ENCODE assay signal across 22 mouse cellular contexts in genomic region chr9:22448420-22448819, GRCm38 (mm10). TPM values are rescaled to one million over a fixed set of nuclear protein-coding genes. Genes with fewer than 3 reads are reported as not detected.
DNase-seq lines count a peak whose midpoint lies in the region; ATAC-seq and TF ChIP-seq lines count a peak whose summit lies in the region.
"Had no signal": no experiment of that assay in that cellular context is flagged by ENCODE, and none has a peak within 500 bp of the region (broad histone marks: within the 10 kb centered on the region; RNA-seq: fewer than 3 reads in every experiment).

No protein-coding gene starts in this region.

- no peak overlapping the region for H3K4me2 ChIP-seq in forebrain, postnatal 0 days (ENCODE audit: low read depth)
- H3K4me2 ChIP-seq in forebrain, embryonic 15.5 days (replicated peaks) = no peak overlapping the region
- H3K4me2 ChIP-seq in liver, embryonic 12.5 days = no peak overlapping the region
- H3K4me2 ChIP-seq: hindbrain, embryonic 14.5 days; midbrain, embryonic 11.5 days; stomach, embryonic 15.5 days had no signal

- H3K27ac ChIP-seq in forebrain, postnatal 0 days (ENCODE audit: low read depth, low read length) = no peak overlapping the region
- no peak overlapping the region for H3K27ac ChIP-seq in forebrain, embryonic 15.5 days (replicated peaks)
- H3K27ac ChIP-seq in liver, adult 2 months (replicated peaks; ENCODE audit: insufficient read depth, low read depth, low read length) = no peak overlapping the region
- H3K27ac ChIP-seq in liver, embryonic 12.5 days = no peak overlapping the region
- no peak overlapping the region for H3K27ac ChIP-seq in ES-Bruce4 (ENCODE audit: insufficient read depth, low read length)
- H3K27ac ChIP-seq: embryonic facial prominence, embryonic 10.5 days; heart, embryonic 10.5 days; hindbrain, embryonic 14.5 days; stomach, embryonic 15.5 days had no signal

- no peak overlapping the region for H3K4me3 ChIP-seq in forebrain, postnatal 0 days (ENCODE audit: low read depth, low read length)
- H3K4me3 ChIP-seq in forebrain, embryonic 15.5 days = no peak overlapping the region
- no peak overlapping the region for H3K4me3 ChIP-seq in liver, adult 2 months (ENCODE audit: insufficient read depth, low read depth, low read length)
- no peak overlapping the region for H3K4me3 ChIP-seq in liver, embryonic 12.5 days
- no peak overlapping the region for H3K4me3 ChIP-seq in ES-Bruce4 (ENCODE audit: low read depth, low read length)
- H3K4me3 ChIP-seq: embryonic facial prominence, embryonic 10.5 days; erythroblast, embryonic 14.5 days; heart, embryonic 10.5 days; stomach, embryonic 15.5 days had no signal

- no peak overlapping the region for H3K9ac ChIP-seq in forebrain, postnatal 0 days
- no peak overlapping the region for H3K9ac ChIP-seq in forebrain, embryonic 15.5 days (replicated peaks)
- H3K9ac ChIP-seq in liver, adult 2 months (ENCODE audit: low read depth, low read length) = no peak overlapping the region
- no peak overlapping the region for H3K9ac ChIP-seq in liver, embryonic 12.5 days
- H3K9ac ChIP-seq in ES-Bruce4 (ENCODE audit: low read depth, poor library complexity, severe bottlenecking) = no peak overlapping the region
- H3K9ac ChIP-seq: hindbrain, embryonic 14.5 days; stomach, embryonic 15.5 days had no signal

- H3K79me2 ChIP-seq in liver, adult 2 months (ENCODE audit: control insufficient read depth, insufficient read depth, low read length) = no peaks in the 10 kb centered on the region

- no peak for ATAC-seq in forebrain, postnatal 0 days
- ATAC-seq in forebrain, embryonic 15.5 days (replicated peaks) = no peak
- no peak for ATAC-seq in liver, embryonic 12.5 days

- no peaks in the 10 kb centered on the region for H3K9me3 ChIP-seq in forebrain, postnatal 0 days (ENCODE audit: low read length)
- no peaks in the 10 kb centered on the region for H3K9me3 ChIP-seq in forebrain, embryonic 15.5 days
- no peaks in the 10 kb centered on the region for H3K9me3 ChIP-seq in liver, embryonic 12.5 days (replicated peaks)
- H3K9me3 ChIP-seq in ES-Bruce4 (replicated peaks; ENCODE audit: control insufficient read depth, insufficient read depth, low read length, poor library complexity, severe bottlenecking) = no peaks in the 10 kb centered on the region
- H3K9me3 ChIP-seq: embryonic facial prominence, embryonic 10.5 days; heart, embryonic 10.5 days; stomach, embryonic 15.5 days had no signal

- H3K27me3 ChIP-seq in forebrain, postnatal 0 days (ENCODE audit: insufficient read depth, low read length) = no peaks in the 10 kb centered on the region
- no peaks in the 10 kb centered on the region for H3K27me3 ChIP-seq in forebrain, embryonic 15.5 days
- H3K27me3 ChIP-seq in liver, adult 2 months (ENCODE audit: control insufficient read depth, insufficient read depth, low read length) = no peaks in the 10 kb centered on the region
- H3K27me3 ChIP-seq in liver, embryonic 12.5 days (replicated peaks) = no peaks in the 10 kb centered on the region
- H3K27me3 ChIP-seq in ES-Bruce4 (ENCODE audit: control insufficient read depth, insufficient read depth, low read length, poor library complexity, severe bottlenecking) = no peaks in the 10 kb centered on the region
- H3K27me3 ChIP-seq: stomach, embryonic 15.5 days had no signal

- 88% methylated on average over 13 of the region's 13 CpGs for WGBS in forebrain, postnatal 0 days
- 84% methylated on average over 13 of the region's 13 CpGs for WGBS in forebrain, embryonic 15.5 days
- WGBS in liver, adult 2 months = 87% methylated on average over 13 of the region's 13 CpGs
- WGBS in liver, embryonic 12.5 days (ENCODE audit: insufficient replicate concordance) = 87% methylated on average over 13 of the region's 13 CpGs

- peaks cover 82% of the 10 kb centered on the region for H3K36me3 ChIP-seq in forebrain, postnatal 0 days (ENCODE audit: insufficient read depth)
- peaks cover 69% of the 10 kb centered on the region for H3K36me3 ChIP-seq in forebrain, embryonic 15.5 days
- peaks cover 24% of the 10 kb centered on the region for H3K36me3 ChIP-seq in liver, adult 2 months (ENCODE audit: control insufficient read depth, insufficient read depth, low read length)
- peaks cover 77% of the 10 kb centered on the region for H3K36me3 ChIP-seq in liver, embryonic 12.5 days
- H3K36me3 ChIP-seq in ES-Bruce4 (ENCODE audit: control insufficient read depth, insufficient read depth, low read length, poor library complexity, severe bottlenecking) = peaks cover 10% of the 10 kb centered on the region; the same call in 1 of the 2 replicates

- TF ChIP-seq EP300 in ES-Bruce4 (IDR thresholded peaks at IDR 0.05; ENCODE audit: insufficient read depth, low read depth, low read length) = no peak

- peak; percentile 32 for DNase-seq in adrenal gland, postnatal 14 days
- no peak for DNase-seq in adrenal gland, adult 18-20 months (ENCODE audit: low spot score in 2 of 2)
- no peak for DNase-seq in forebrain, postnatal 0 days
- no peak for DNase-seq in liver, adult 2 months (ENCODE audit: extremely low read depth, low read depth, low spot score)
- no peak for DNase-seq in urinary bladder, postnatal 14 days (ENCODE audit: low spot score)
- DNase-seq: gastrocnemius, postnatal 10 days; heart, postnatal 14 days; kidney, adult 8-10 months; lung, postnatal 4 days; thymus, postnatal 25 days had no signal

- TF ChIP-seq CTCF in forebrain, postnatal 0 days (IDR thresholded peaks at IDR 0.05; ENCODE audit: low read depth) = peak; percentile 18; the same call in 1 of the 2 replicates
- peak; percentile 44 for TF ChIP-seq CTCF in liver, adult 2 months (IDR thresholded peaks at IDR 0.05; ENCODE audit: low read depth, low read length)
- TF ChIP-seq CTCF in ES-Bruce4 (IDR thresholded peaks at IDR 0.05; ENCODE audit: low read depth, low read length) = peak; percentile 48

- H3K4me1 ChIP-seq in forebrain, postnatal 0 days (ENCODE audit: insufficient read depth) = no peaks in the 10 kb centered on the region
- H3K4me1 ChIP-seq in forebrain, embryonic 15.5 days = no peaks in the 10 kb centered on the region
- H3K4me1 ChIP-seq in liver, adult 2 months (ENCODE audit: control insufficient read depth, insufficient read depth, low read length) = no peaks in the 10 kb centered on the region
- H3K4me1 ChIP-seq in liver, embryonic 12.5 days = peaks cover 16% of the 10 kb centered on the region
- H3K4me1 ChIP-seq in ES-Bruce4 (ENCODE audit: control insufficient read depth, insufficient read depth, low read length) = no peaks in the 10 kb centered on the region
- H3K4me1 ChIP-seq: embryonic facial prominence, embryonic 10.5 days; heart, embryonic 10.5 days; stomach, embryonic 15.5 days had no signal

- TF ChIP-seq POLR2A in liver, adult 2 months (IDR thresholded peaks at IDR 0.05; ENCODE audit: extremely low read depth, insufficient read depth, low read length) = no peak
- TF ChIP-seq POLR2A in ES-Bruce4 (IDR thresholded peaks at IDR 0.05; ENCODE audit: insufficient read depth, low read length) = no peak

RNA-seq across cellular contexts. Expression of gene Gm17545, which starts 5.7 kb away (rescaled TPM):
- total RNA-seq in adrenal gland, postnatal 14 days (2021) = not detected in 2 replicates
- total RNA-seq in adrenal gland, adult 18-20 months (2021) = not detected
- not detected in 2 replicates for total RNA-seq in forebrain, postnatal 0 days (2014; rRNA removed)
- not detected in 2 replicates for polyA plus RNA-seq in forebrain, postnatal 0 days (2015; fragmentation: Nextera tagmentation; extraction: Ambion mirVana)
- polyA plus RNA-seq in forebrain, embryonic 15.5 days (2015; fragmentation: Nextera tagmentation; extraction: Ambion mirVana) = not detected in 2 replicates
- total RNA-seq in liver, adult 2 months (2014; rRNA removed) = not detected in 2 replicates
- polyA plus RNA-seq in liver, adult 2 months (2012; rRNA removed) = not detected in 2 replicates
- polyA plus RNA-seq in liver, embryonic 12.5 days (2016; fragmentation: Nextera tagmentation; extraction: Ambion mirVana) = not detected in 2 replicates
- not detected in 2 replicates for polyA plus RNA-seq in ES-Bruce4 (2011; ENCODE audit: insufficient read depth, insufficient read length, low read depth, missing spikeins)
- total RNA-seq: gastrocnemius, postnatal 10 days; heart, postnatal 14 days; left cerebral cortex, adult 8-10 months had no signal
- polyA plus RNA-seq: embryonic facial prominence, embryonic 10.5 days; erythroblast, embryonic 14.5 days; heart, embryonic 10.5 days; hindbrain, embryonic 14.5 days; limb, embryonic 14.5 days; midbrain, embryonic 11.5 days; small intestine, adult 2 months; stomach, embryonic 15.5 days had no signal

RNA-seq across cellular contexts. Expression of gene Rp9, which starts 21.1 kb away (rescaled TPM):
- 37.6 and 46.1 TPM in 2 replicates for total RNA-seq in adrenal gland, postnatal 14 days (2021)
- 10 to 100 TPM; 31.6 to 35.5 TPM for total RNA-seq in adrenal gland, adult 18-20 months (2021)
- 80.2 and 85.6 TPM in 2 replicates for total RNA-seq in forebrain, postnatal 0 days (2014; rRNA removed)
- 80.2 and 81.2 TPM in 2 replicates for polyA plus RNA-seq in forebrain, postnatal 0 days (2015; fragmentation: Nextera tagmentation; extraction: Ambion mirVana)
- polyA plus RNA-seq in forebrain, embryonic 15.5 days (2015; fragmentation: Nextera tagmentation; extraction: Ambion mirVana) = 70.1 and 71.5 TPM in 2 replicates
- total RNA-seq in liver, adult 2 months (2014; rRNA removed) = 47.1 and 53.7 TPM in 2 replicates
- polyA plus RNA-seq in liver, adult 2 months (2012; rRNA removed) = 58.1 and 66.7 TPM in 2 replicates
- polyA plus RNA-seq in liver, embryonic 12.5 days (2016; fragmentation: Nextera tagmentation; extraction: Ambion mirVana) = 55.7 and 56.0 TPM in 2 replicates
- polyA plus RNA-seq in ES-Bruce4 (2011; ENCODE audit: insufficient read depth, insufficient read length, low read depth, missing spikeins) = 41.5 and 42.8 TPM in 2 replicates

RNA-seq across cellular contexts. Expression of gene Bbs9, which starts 27.1 kb away (rescaled TPM):
- total RNA-seq in adrenal gland, postnatal 14 days (2021) = 14.3 and 18.7 TPM in 2 replicates
- 10 to 100 TPM; 12.5 to 16.5 TPM for total RNA-seq in adrenal gland, adult 18-20 months (2021)
- total RNA-seq in forebrain, postnatal 0 days (2014; rRNA removed) = 33.8 and 35.4 TPM in 2 replicates
- 13.8 and 17.8 TPM in 2 replicates for polyA plus RNA-seq in forebrain, postnatal 0 days (2015; fragmentation: Nextera tagmentation; extraction: Ambion mirVana)
- polyA plus RNA-seq in forebrain, embryonic 15.5 days (2015; fragmentation: Nextera tagmentation; extraction: Ambion mirVana) = 17.5 and 20.8 TPM in 2 replicates
- total RNA-seq in liver, adult 2 months (2014; rRNA removed) = 7.2 and 8.0 TPM in 2 replicates
- polyA plus RNA-seq in liver, adult 2 months (2012; rRNA removed) = 2.7 and 3.3 TPM in 2 replicates
- 4.8 and 5.4 TPM in 2 replicates for polyA plus RNA-seq in liver, embryonic 12.5 days (2016; fragmentation: Nextera tagmentation; extraction: Ambion mirVana)
- 17.9 and 20.3 TPM in 2 replicates for polyA plus RNA-seq in ES-Bruce4 (2011; ENCODE audit: insufficient read depth, insufficient read length, low read depth, missing spikeins)
- polyA plus RNA-seq: erythroblast, embryonic 14.5 days had no signal

RNA-seq across cellular contexts. Expression of gene 9530077C05Rik, which starts 37.1 kb away (rescaled TPM):
- 3.6 and 4.9 TPM in 2 replicates for total RNA-seq in adrenal gland, postnatal 14 days (2021)
- 1 to 10 TPM; 3.2 to 5.0 TPM for total RNA-seq in adrenal gland, adult 18-20 months (2021)
- 13.7 and 14.1 TPM in 2 replicates for total RNA-seq in forebrain, postnatal 0 days (2014; rRNA removed)
- 16.3 and 17.5 TPM in 2 replicates for polyA plus RNA-seq in forebrain, postnatal 0 days (2015; fragmentation: Nextera tagmentation; extraction: Ambion mirVana)
- polyA plus RNA-seq in forebrain, embryonic 15.5 days (2015; fragmentation: Nextera tagmentation; extraction: Ambion mirVana) = 10.9 and 13.1 TPM in 2 replicates
- 0.13 and 0.18 TPM in 2 replicates for total RNA-seq in liver, adult 2 months (2014; rRNA removed)
- 0.04 and 0.07 TPM in 2 replicates for polyA plus RNA-seq in liver, adult 2 months (2012; rRNA removed)
- polyA plus RNA-seq in liver, embryonic 12.5 days (2016; fragmentation: Nextera tagmentation; extraction: Ambion mirVana) = 2.1 and 2.2 TPM in 2 replicates
- 2.7 and 3.8 TPM in 2 replicates for polyA plus RNA-seq in ES-Bruce4 (2011; ENCODE audit: insufficient read depth, insufficient read length, low read depth, missing spikeins)

RNA-seq across cellular contexts. Expression of gene Anln, which starts 59.4 kb away (rescaled TPM):
- 16.4 and 17.5 TPM in 2 replicates for total RNA-seq in adrenal gland, postnatal 14 days (2021)
- total RNA-seq in adrenal gland, adult 18-20 months (2021) = 1 to 10 TPM; 1.9 to 2.3 TPM
- total RNA-seq in forebrain, postnatal 0 days (2014; rRNA removed) = 3.5 and 6.6 TPM in 2 replicates
- 2.2 and 2.4 TPM in 2 replicates for polyA plus RNA-seq in forebrain, postnatal 0 days (2015; fragmentation: Nextera tagmentation; extraction: Ambion mirVana)
- polyA plus RNA-seq in forebrain, embryonic 15.5 days (2015; fragmentation: Nextera tagmentation; extraction: Ambion mirVana) = 12.0 and 12.1 TPM in 2 replicates
- 1.1 and 1.2 TPM in 2 replicates for total RNA-seq in liver, adult 2 months (2014; rRNA removed)
- polyA plus RNA-seq in liver, adult 2 months (2012; rRNA removed) = 0.07 and 0.23 TPM in 2 replicates
- polyA plus RNA-seq in liver, embryonic 12.5 days (2016; fragmentation: Nextera tagmentation; extraction: Ambion mirVana) = 35.2 and 35.3 TPM in 2 replicates
- 155 and 169 TPM in 2 replicates for polyA plus RNA-seq in ES-Bruce4 (2011; ENCODE audit: insufficient read depth, insufficient read length, low read depth, missing spikeins)
